ENCODE assay signal across 8 mouse cellular contexts in genomic region chr7:139086195-139087158, GRCm38 (mm10). TPM values are rescaled to one million over a fixed set of nuclear protein-coding genes. Genes with fewer than 3 reads are reported as not detected.
A peak's percentile ranks its signal among the peaks of the same experiment; 100 is the strongest.
DNase-seq lines count a peak whose midpoint lies in the region; ATAC-seq and TF ChIP-seq lines count a peak whose summit lies in the region.

No protein-coding gene starts in this region.

- TF ChIP-seq POLR2A in cortical plate, adult 2 months (IDR thresholded peaks at IDR 0.05; ENCODE audit: extremely low read depth, insufficient read depth, low read length), result no peak

- H3K9me3 ChIP-seq in limb, embryonic 11.5 days (ENCODE audit: control insufficient read depth, low read length), result no peaks in the 10 kb centered on the region
- H3K9me3 ChIP-seq in neural tube, embryonic 15.5 days (replicated peaks), result no peaks in the 10 kb centered on the region

- peak overlapping the region; percentile 96 for H3K27ac ChIP-seq in layer of hippocampus, adult 2 months
- H3K27ac ChIP-seq in cortical plate, adult 2 months (ENCODE audit: insufficient read depth, low read length), result peak overlapping the region; percentile 85
- H3K27ac ChIP-seq in limb, embryonic 11.5 days (replicated peaks; ENCODE audit: low read depth, low read length), result no peak overlapping the region
- peak overlapping the region; percentile 85 for H3K27ac ChIP-seq in neural tube, embryonic 15.5 days (replicated peaks)

- peak overlapping the region; percentile 90 for H3K4me3 ChIP-seq in layer of hippocampus, adult 2 months
- H3K4me3 ChIP-seq in cortical plate, adult 2 months (ENCODE audit: insufficient read depth, low read length), result peak overlapping the region; percentile 86
- H3K4me3 ChIP-seq in limb, embryonic 11.5 days (ENCODE audit: low read depth, low read length), result peak overlapping the region; percentile 68
- peak overlapping the region; percentile 81 for H3K4me3 ChIP-seq in neural tube, embryonic 15.5 days (replicated peaks)

- DNase-seq in layer of hippocampus, adult 2 months (ENCODE audit: low spot score in 2 of 2), result no peak
- no peak for DNase-seq in layer of hippocampus, adult 11-12 months (ENCODE audit: low spot score)
- DNase-seq in gastrocnemius, postnatal 25 days, result peak; percentile 17
- DNase-seq in limb, embryonic 11.5 days (ENCODE audit: low spot score), result peak; percentile 64
- no peak for DNase-seq in layer of hippocampus, postnatal 10 days (ENCODE audit: low spot score in 2 of 2)

- 3% methylated on average over 60 of the region's 61 CpGs for WGBS in limb, embryonic 11.5 days
- WGBS in neural tube, embryonic 15.5 days, result under 1% methylated on average over 61 of the region's 61 CpGs

- H3K4me1 ChIP-seq in cortical plate, adult 2 months (ENCODE audit: control insufficient read depth, insufficient read depth, low read length), result peaks cover 7% of the 10 kb centered on the region; the same call in 1 of the 2 replicates
- H3K4me1 ChIP-seq in limb, embryonic 11.5 days (ENCODE audit: control insufficient read depth, insufficient read depth, low read length), result no peaks in the 10 kb centered on the region
- H3K4me1 ChIP-seq in neural tube, embryonic 15.5 days, result peaks cover 51% of the 10 kb centered on the region

- H3K4me2 ChIP-seq in limb, embryonic 11.5 days (ENCODE audit: low read depth, severe bottlenecking), result peak overlapping the region; percentile 79
- H3K4me2 ChIP-seq in neural tube, embryonic 15.5 days, result peak overlapping the region; percentile 73

- H3K9ac ChIP-seq in limb, embryonic 11.5 days (ENCODE audit: low read length), result peak overlapping the region; percentile 80
- peak overlapping the region; percentile 94 for H3K9ac ChIP-seq in neural tube, embryonic 15.5 days (replicated peaks)

- peak; percentile 62; the same call in 1 of the 2 replicates for ATAC-seq in limb, embryonic 11.5 days (ENCODE audit: insufficient number of reproducible peaks, low FRiP score, low TSS enrichment, low read depth)
- ATAC-seq in neural tube, embryonic 15.5 days (ENCODE audit: low FRiP score), result peak; percentile 59
- ATAC-seq in erythroid progenitor cell, adult 5-6 weeks (replicated peaks; ENCODE audit: low FRiP score, poor library complexity, severe bottlenecking), result no peak

- H3K36me3 ChIP-seq in limb, embryonic 11.5 days (ENCODE audit: control insufficient read depth, insufficient read depth, low read length), result no peaks in the 10 kb centered on the region
- H3K36me3 ChIP-seq in neural tube, embryonic 15.5 days, result peaks cover 19% of the 10 kb centered on the region

- peaks cover 8% of the 10 kb centered on the region; the same call in 1 of the 2 replicates for H3K27me3 ChIP-seq in limb, embryonic 11.5 days (ENCODE audit: control insufficient read depth, insufficient read depth, low read length)
- H3K27me3 ChIP-seq in neural tube, embryonic 15.5 days (replicated peaks), result no peaks in the 10 kb centered on the region

- TF ChIP-seq CTCF in layer of hippocampus, adult 2 months (conservative IDR thresholded peaks at IDR 0.05), result no peak
- no peak for TF ChIP-seq CTCF in cortical plate, adult 2 months (IDR thresholded peaks at IDR 0.05; ENCODE audit: extremely low read depth, insufficient read depth, low read length)

RNA-seq across cellular contexts. Expression of gene Dpysl4, which starts 0.7 kb away (rescaled TPM):
- total RNA-seq in layer of hippocampus, adult 2 months (2021), result 10 to 100 TPM; 51.5 to 52.0 TPM
- 61.3 and 61.9 TPM in 2 replicates for polyA plus RNA-seq in cortical plate, adult 2 months (2012; rRNA removed)
- under 1 TPM; 0.28 to 0.35 TPM for total RNA-seq in gastrocnemius, postnatal 25 days (2021)
- polyA plus RNA-seq in limb, embryonic 11.5 days (2014; fragmentation: Nextera tagmentation; extraction: Ambion mirVana), result 31.0 and 32.8 TPM in 2 replicates
- polyA plus RNA-seq in neural tube, embryonic 15.5 days (2015; fragmentation: Nextera tagmentation; extraction: Ambion mirVana), result 153 and 181 TPM in 2 replicates
- not detected in 2 replicates for total RNA-seq in erythroid progenitor cell, adult 5-6 weeks (2015; ENCODE audit: low replicate concordance)
- total RNA-seq in erythroid progenitor cell, adult 5-6 weeks (2017; ENCODE audit: low replicate concordance), result not detected in 2 replicates
- 100 to 1,000 TPM; 117 to 125 TPM for total RNA-seq in layer of hippocampus, postnatal 10 days (2021)

Comparison
In these comparisons a context has a peak if more than half of its experiments do, and no peak if none do; other contexts are left out.
1. DNase-seq: peak in gastrocnemius, postnatal 25 days (single experiment) and limb, embryonic 11.5 days (single experiment); none in layer of hippocampus, adult 2 months (0 of 2), layer of hippocampus, adult 11-12 months (single experiment) and layer of hippocampus, postnatal 10 days (0 of 2).
2. RNA of gene Dpysl4, which starts 0.7 kb away (total RNA-seq): 117 to 125 TPM in layer of hippocampus, postnatal 10 days and 51.5 to 52.0 TPM in layer of hippocampus, adult 2 months; 0.28 to 0.35 TPM in gastrocnemius, postnatal 25 days and not detected in erythroid progenitor cell, adult 5-6 weeks; every median in the first group is over 10 times any median in the second.
3. Peak in every context shown above with its lines, with median percentiles within 50 percentile points of each other: H3K4me3 ChIP-seq.